8 mouse cellular contexts compared by ENCODE assay signal in genomic region chr5:38259455-38260106, GRCm38 (mm10). TPM values are rescaled to one million over a fixed set of nuclear protein-coding genes. Genes with fewer than 3 reads are reported as not detected.
A peak's percentile ranks its signal among the peaks of the same experiment; 100 is the strongest.
DNase-seq lines count a peak whose midpoint lies in the region; ATAC-seq and TF ChIP-seq lines count a peak whose summit lies in the region.
"Had no signal": no experiment of that assay in that cellular context is flagged by ENCODE, and none has a peak within 500 bp of the region (broad histone marks: within the 10 kb centered on the region; RNA-seq: fewer than 3 reads in every experiment).

No protein-coding gene starts in this region.

- DNase-seq in retina, adult 2 months (ENCODE audit: low read depth, low spot score), result peak; percentile 4
- no peak for DNase-seq in retina, postnatal 1 day
- no peak for DNase-seq in limb, embryonic 11.5 days (ENCODE audit: low spot score)
- no peak for DNase-seq in cerebellum, adult 11 months
- no peak for DNase-seq in left cerebral cortex, adult 18-20 months (ENCODE audit: low spot score in 2 of 2)

- no peak for TF ChIP-seq POLR2A in small intestine, adult 2 months (IDR thresholded peaks at IDR 0.05; ENCODE audit: low read depth, low read length)

- no peak for ATAC-seq in embryonic facial prominence, embryonic 13.5 days (ENCODE audit: insufficient number of reproducible peaks, insufficient read depth, low FRiP score, low TSS enrichment, low read depth)
- no peak for ATAC-seq in limb, embryonic 11.5 days (ENCODE audit: insufficient number of reproducible peaks, low FRiP score, low TSS enrichment, low read depth)

- H3K4me1 ChIP-seq in embryonic facial prominence, embryonic 13.5 days, result peaks cover 5% of the 10 kb centered on the region; the same call in 1 of the 2 replicates
- H3K4me1 ChIP-seq in limb, embryonic 11.5 days (ENCODE audit: control insufficient read depth, insufficient read depth, low read length), result peaks cover 3% of the 10 kb centered on the region; the same call in 1 of the 2 replicates
- H3K4me1 ChIP-seq in small intestine, adult 2 months (ENCODE audit: control insufficient read depth, insufficient read depth, insufficient read length, low read length), result no peaks in the 10 kb centered on the region

- TF ChIP-seq CTCF in small intestine, adult 2 months (IDR thresholded peaks at IDR 0.05; ENCODE audit: extremely low read depth, insufficient read length, insufficient replicate concordance, low read depth, low read length), result no peak

- peak overlapping the region; percentile 84 for H3K9ac ChIP-seq in embryonic facial prominence, embryonic 13.5 days
- peak overlapping the region; percentile 83 for H3K9ac ChIP-seq in limb, embryonic 11.5 days (ENCODE audit: low read length)

- H3K9me3 ChIP-seq in embryonic facial prominence, embryonic 13.5 days, result no peaks in the 10 kb centered on the region
- H3K9me3 ChIP-seq in limb, embryonic 11.5 days (ENCODE audit: control insufficient read depth, low read length), result no peaks in the 10 kb centered on the region

- H3K27me3 ChIP-seq in embryonic facial prominence, embryonic 13.5 days, result no peaks in the 10 kb centered on the region
- H3K27me3 ChIP-seq in limb, embryonic 11.5 days (ENCODE audit: control insufficient read depth, insufficient read depth, low read length), result no peaks in the 10 kb centered on the region
- H3K27me3 ChIP-seq in small intestine, adult 2 months (ENCODE audit: control insufficient read depth, insufficient read depth, low read length), result no peaks in the 10 kb centered on the region

- H3K36me3 ChIP-seq in embryonic facial prominence, embryonic 13.5 days, result peaks cover 24% of the 10 kb centered on the region
- peaks cover 11% of the 10 kb centered on the region; the same call in 1 of the 2 replicates for H3K36me3 ChIP-seq in limb, embryonic 11.5 days (ENCODE audit: control insufficient read depth, insufficient read depth, low read length)
- peaks cover 19% of the 10 kb centered on the region for H3K36me3 ChIP-seq in small intestine, adult 2 months (ENCODE audit: control insufficient read depth, insufficient read depth, low read length)

- H3K4me2 ChIP-seq in embryonic facial prominence, embryonic 13.5 days, result peak overlapping the region; percentile 88
- peak overlapping the region; percentile 88 for H3K4me2 ChIP-seq in limb, embryonic 11.5 days (ENCODE audit: low read depth, severe bottlenecking)

- peak overlapping the region; percentile 79 for H3K4me3 ChIP-seq in embryonic facial prominence, embryonic 13.5 days
- peak overlapping the region; percentile 82 for H3K4me3 ChIP-seq in limb, embryonic 11.5 days (ENCODE audit: low read depth, low read length)
- H3K4me3 ChIP-seq in small intestine, adult 2 months (ENCODE audit: low read depth, low read length), result peak overlapping the region; percentile 85

- 46% methylated on average over 9 of the region's 9 CpGs for WGBS in embryonic facial prominence, embryonic 13.5 days
- 49% methylated on average over 9 of the region's 9 CpGs for WGBS in limb, embryonic 11.5 days
- WGBS in small intestine, adult 2 months, result 38% methylated on average over 9 of the region's 9 CpGs

- peak overlapping the region; percentile 92 for H3K27ac ChIP-seq in embryonic facial prominence, embryonic 13.5 days
- peak overlapping the region; percentile 76 for H3K27ac ChIP-seq in limb, embryonic 11.5 days (replicated peaks; ENCODE audit: low read depth, low read length)
- H3K27ac ChIP-seq in small intestine, adult 2 months (ENCODE audit: insufficient read depth, low read depth, low read length), result peak overlapping the region; percentile 72

RNA-seq across cellular contexts. Expression of gene Tmem128, which starts 0.4 kb away (rescaled TPM):
- 65.7 and 71.6 TPM in 2 replicates for polyA plus RNA-seq in embryonic facial prominence, embryonic 13.5 days (2015; fragmentation: Nextera tagmentation; extraction: Ambion mirVana)
- 74.2 and 79.9 TPM in 2 replicates for polyA plus RNA-seq in limb, embryonic 11.5 days (2014; fragmentation: Nextera tagmentation; extraction: Ambion mirVana)
- 9.6 and 19.7 TPM in 2 replicates for polyA plus RNA-seq in small intestine, adult 2 months (2012; rRNA removed)
- 10 to 100 TPM; 28.4 TPM for total RNA-seq in left cerebral cortex, adult 18-20 months (2021)

RNA-seq across cellular contexts. Expression of gene Otop1, which starts 16.2 kb away (rescaled TPM):
- not detected in 2 replicates for polyA plus RNA-seq in embryonic facial prominence, embryonic 13.5 days (2015; fragmentation: Nextera tagmentation; extraction: Ambion mirVana)
- 0.28 and 0.40 TPM in 2 replicates for polyA plus RNA-seq in limb, embryonic 11.5 days (2014; fragmentation: Nextera tagmentation; extraction: Ambion mirVana)
- polyA plus RNA-seq in small intestine, adult 2 months (2012; rRNA removed), result not detected in 2 replicates
- total RNA-seq in left cerebral cortex, adult 18-20 months (2021), result not detected
- total RNA-seq: hematopoietic stem cell, adult 5-6 weeks had no signal

RNA-seq across cellular contexts. Expression of gene Lyar, which starts 39.3 kb away (rescaled TPM):
- polyA plus RNA-seq in embryonic facial prominence, embryonic 13.5 days (2015; fragmentation: Nextera tagmentation; extraction: Ambion mirVana), result 103 and 133 TPM in 2 replicates
- polyA plus RNA-seq in limb, embryonic 11.5 days (2014; fragmentation: Nextera tagmentation; extraction: Ambion mirVana), result 146 and 152 TPM in 2 replicates
- 0.23 and 1.4 TPM in 2 replicates for polyA plus RNA-seq in small intestine, adult 2 months (2012; rRNA removed)
- 10 to 100 TPM; 10.1 to 10.3 TPM for total RNA-seq in left cerebral cortex, adult 18-20 months (2021)

RNA-seq across cellular contexts. Expression of gene Zbtb49, which starts 39.3 kb away (rescaled TPM):
- 16.3 and 16.9 TPM in 2 replicates for polyA plus RNA-seq in embryonic facial prominence, embryonic 13.5 days (2015; fragmentation: Nextera tagmentation; extraction: Ambion mirVana)
- 15.3 and 19.1 TPM in 2 replicates for polyA plus RNA-seq in limb, embryonic 11.5 days (2014; fragmentation: Nextera tagmentation; extraction: Ambion mirVana)
- polyA plus RNA-seq in small intestine, adult 2 months (2012; rRNA removed), result 5.4 and 8.1 TPM in 2 replicates
- 10 to 100 TPM; 19.2 to 19.3 TPM for total RNA-seq in left cerebral cortex, adult 18-20 months (2021)

RNA-seq across cellular contexts. Expression of gene Drd5, which starts 59.6 kb away (rescaled TPM):
- 0.08 and 0.22 TPM in 2 replicates for polyA plus RNA-seq in embryonic facial prominence, embryonic 13.5 days (2015; fragmentation: Nextera tagmentation; extraction: Ambion mirVana)
- polyA plus RNA-seq in limb, embryonic 11.5 days (2014; fragmentation: Nextera tagmentation; extraction: Ambion mirVana), result not detected in 2 replicates
- polyA plus RNA-seq in small intestine, adult 2 months (2012; rRNA removed), result not detected in 2 replicates
- 1 to 10 TPM; 1.4 to 2.0 TPM for total RNA-seq in left cerebral cortex, adult 18-20 months (2021)
- total RNA-seq: hematopoietic stem cell, adult 5-6 weeks had no signal

Comparison
In these comparisons a context has a peak if more than half of its experiments do, and no peak if none do; other contexts are left out.
1. RNA of gene Lyar, which starts 39.3 kb away (polyA plus RNA-seq): 146 to 152 TPM in limb, embryonic 11.5 days and 103 to 133 TPM in embryonic facial prominence, embryonic 13.5 days; 0.23 to 1.4 TPM in small intestine, adult 2 months; every median in the first group is over 10 times any median in the second.
2. Peak in every context shown above with its lines, with median percentiles within 50 percentile points of each other: H3K27ac ChIP-seq and H3K4me3 ChIP-seq.